Mouse (Mus musculus) kidney, postnatal 0 days (tissue): Measurements from ENCODE around the gene Gm10322. TPM values are rescaled to one million over a fixed set of nuclear protein-coding genes. Genes with fewer than 3 reads are reported as not detected.

Experiments used
- ATAC-seq: fragments of 200-750 bp; cut with Nextera tagmentation; replicated peaks from 2 replicates; pipeline ENCODE4 v1.8.0; 2017; ENCODE audit warnings: low read depth, moderate number of reproducible peaks, moderate TSS enrichment, moderate library complexity; ENCODE audit not compliant: low FRiP score
- DNase-seq: peaks from one replicate; pipeline ENCODE4 v3.0.0-alpha.2; 2016; ENCODE audit warnings: low spot score
- H3K27ac ChIP-seq: fragments of 300-500 bp; sonication (generic); 2 replicates; pipeline ENCODE4 v1.5.1; 2014; ENCODE audit warnings: mild to moderate bottlenecking
- H3K27me3 ChIP-seq: fragments of 300-500 bp; sonication (generic); 2 replicates; pipeline ENCODE4 v1.6.1; 2014; ENCODE audit warnings: low read length, mixed read lengths; ENCODE audit not compliant: insufficient read depth
- H3K36me3 ChIP-seq: fragments of 300-500 bp; sonication (generic); 2 replicates; pipeline ENCODE4 v1.6.1; 2014; ENCODE audit warnings: low read length, mixed read lengths; ENCODE audit not compliant: insufficient read depth
- H3K4me1 ChIP-seq: fragments of 300-500 bp; sonication (generic); replicated peaks from 2 replicates; pipeline ENCODE4 v1.6.1; 2014; ENCODE audit warnings: antibody characterized with exemption, low read length, mixed read lengths; ENCODE audit not compliant: insufficient read depth
- H3K4me2 ChIP-seq: fragments of 300-500 bp; sonication (generic); 2 replicates; pipeline ENCODE4 v1.6.1; 2014; ENCODE audit warnings: mild to moderate bottlenecking, low read length, moderate library complexity, mixed read lengths
- H3K4me3 ChIP-seq: fragments of 300-500 bp; sonication (generic); replicated peaks from 2 replicates; pipeline ENCODE4 v1.5.1; 2014; ENCODE audit warnings: low read depth, low read length
- H3K9ac ChIP-seq: fragments of 300-500 bp; sonication (generic); 2 replicates; pipeline ENCODE4 v1.6.1; 2014; ENCODE audit warnings: low read depth, low read length
- H3K9me3 ChIP-seq: fragments of 300-500 bp; sonication (generic); replicated peaks from 2 replicates; pipeline ENCODE4 v1.6.1; 2016; ENCODE audit warnings: low read length, inconsistent platforms, mixed read lengths
- CTCF ChIP-seq: IDR thresholded peaks from 2 replicates; pipeline ENCODE4 v1.5.1; 2016; ENCODE audit warnings: antibody characterized with exemption, low read depth, mild to moderate bottlenecking, moderate library complexity
- WGBS: fragments of 180-500 bp; shearing (Covaris S2); extraction: QIAGEN DNeasy Blood & Tissue Kit; methylation state at CpG from one replicate; pipeline ENCODE4 v1.1.7; 2014; 5-methylcytosine and 5-hydroxymethylcytosine counted together
- polyA plus RNA-seq: library from polyadenylated mRNA; unstranded; fragments of >200 nt; fragmentation: Nextera tagmentation; extraction: Ambion mirVana; gene quantifications from 2 replicates; pipeline ENCODE4 v1.2.1, GENCODE M21; 2015

Gm10322 gene
- polyA plus RNA-seq, 1 experiment from 2014 or later = 0.43 TPM

GRCm38 (mm10) chr10:59642659-59643377 is 27.0 kb downstream of the Gm10322 start:
- DNase-seq (no peak), ATAC-seq (no peak)
- WGBS = 51% methylated on average over 8 of the region's 8 CpGs
- Histone ChIP-seq H3K4me3 (no peak overlapping the region), H3K27me3 (no peaks in the 10 kb centered on the region), H3K9ac (no peak overlapping the region), H3K4me1 (0 out of 2 replicates have a peak, but pooled peaks cover 1% of the 10 kb centered on the region), H3K9me3 (no peaks in the 10 kb centered on the region), H3K36me3 (no peaks in the 10 kb centered on the region), H3K4me2 (no peak overlapping the region), H3K27ac (no peak overlapping the region)
- TF ChIP-seq CTCF = no peak

- no peak for TF ChIP-seq CTCF
- H3K4me2 ChIP-seq = no peak overlapping the region
- ATAC-seq = no peak
- H3K27me3 ChIP-seq = no peaks in the 10 kb centered on the region
- no peak overlapping the region for H3K27ac ChIP-seq
- no peaks in the 10 kb centered on the region for H3K4me1 ChIP-seq
- 59% methylated on average over 9 of the region's 9 CpGs for WGBS
- DNase-seq = no peak
- H3K9me3 ChIP-seq = no peaks in the 10 kb centered on the region
- no peak overlapping the region for H3K9ac ChIP-seq
- H3K36me3 ChIP-seq = no peaks in the 10 kb centered on the region
- no peak overlapping the region for H3K4me3 ChIP-seq
These were observed 27.8 kb downstream of the Gm10322 start for GRCm38 (mm10) chr10:59643645-59644044.

GRCm38 (mm10) chr10:59644710-59645109 is 28.8 kb downstream of the Gm10322 start:
- H3K4me3 ChIP-seq = no peak overlapping the region
- 58% methylated on average over 2 of the region's 2 CpGs for WGBS
- H3K27ac ChIP-seq = no peak overlapping the region
- H3K9ac ChIP-seq = no peak overlapping the region
- ATAC-seq (no peak), DNase-seq (no peak)
- no peaks in the 10 kb centered on the region for H3K9me3 ChIP-seq
- H3K4me2 ChIP-seq = no peak overlapping the region
- no peaks in the 10 kb centered on the region for H3K27me3 ChIP-seq
- H3K36me3 ChIP-seq = no peaks in the 10 kb centered on the region
- no peak for TF ChIP-seq CTCF
- no peaks in the 10 kb centered on the region for H3K4me1 ChIP-seq

- H3K27me3 ChIP-seq = no peaks in the 10 kb centered on the region
- no peaks in the 10 kb centered on the region for H3K36me3 ChIP-seq
- ATAC-seq = no peak
- WGBS = 80% methylated on average over 4 of the region's 4 CpGs
- no peaks in the 10 kb centered on the region for H3K4me1 ChIP-seq
- no peak overlapping the region for H3K4me3 ChIP-seq
- H3K27ac ChIP-seq = no peak overlapping the region
- DNase-seq = no peak
- TF ChIP-seq CTCF = no peak
- H3K9ac ChIP-seq = no peak overlapping the region
- no peak overlapping the region for H3K4me2 ChIP-seq
- no peaks in the 10 kb centered on the region for H3K9me3 ChIP-seq
These were observed 29.3 kb downstream of the Gm10322 start for GRCm38 (mm10) chr10:59645153-59645552.

GRCm38 (mm10) chr10:59646821-59647378 is 31.0 kb downstream of the Gm10322 start:
- no peak for DNase-seq
- Histone ChIP-seq H3K4me1 (no peaks in the 10 kb centered on the region), H3K27ac (no peak overlapping the region), H3K4me3 (no peak overlapping the region), H3K9ac (no peak overlapping the region), H3K27me3 (no peaks in the 10 kb centered on the region), H3K36me3 (no peaks in the 10 kb centered on the region), H3K4me2 (no peak overlapping the region), H3K9me3 (no peaks in the 10 kb centered on the region)
- ATAC-seq = no peak
- TF ChIP-seq CTCF = no peak
- 86% methylated on average over 5 of the region's 5 CpGs for WGBS

- no peak for TF ChIP-seq CTCF
- H3K36me3 ChIP-seq = no peaks in the 10 kb centered on the region
- H3K9me3 ChIP-seq = no peaks in the 10 kb centered on the region; the same call in 1 of the 2 replicates
- no peaks in the 10 kb centered on the region for H3K4me1 ChIP-seq
- DNase-seq = no peak
- H3K27ac ChIP-seq = no peak overlapping the region
- H3K27me3 ChIP-seq = no peaks in the 10 kb centered on the region
- H3K4me2 ChIP-seq = no peak overlapping the region
- H3K4me3 ChIP-seq = no peak overlapping the region
- H3K9ac ChIP-seq = no peak overlapping the region
- 76% methylated on average over 13 of the region's 13 CpGs for WGBS
- ATAC-seq = no peak
These were observed 40.9 kb downstream of the Gm10322 start for GRCm38 (mm10) chr10:59656799-59657198.
